Mouse (Mus musculus) hindbrain, embryonic 16.5 days (tissue): ENCODE measurements around the gene Nme6. TPM values are rescaled to one million over a fixed set of nuclear protein-coding genes. Genes with fewer than 3 reads are reported as not detected.
A peak's percentile ranks its signal among the peaks of the same experiment; 100 is the strongest.
"Not testable (repeated sequence)": the region's sequence is repeated elsewhere in the genome, so short reads cannot be mapped to it uniquely, and the experiment has no call there.

Source experiments
- ATAC-seq: fragments of 200-750 bp; cut with Nextera tagmentation; 2 replicates; pipeline ENCODE4 v1.8.0; 2017; ENCODE audit warnings: moderate TSS enrichment, moderate library complexity
- H3K27ac ChIP-seq: fragments of 300-500 bp; sonication (generic); 2 replicates; pipeline ENCODE4 v1.5.1; 2014; ENCODE audit warnings: low read depth, mild to moderate bottlenecking, control low read depth, low read length, moderate library complexity
- H3K27me3 ChIP-seq: fragments of 300-500 bp; sonication (generic); replicated peaks from 2 replicates; pipeline ENCODE4 v1.6.1; 2014; ENCODE audit warnings: low read length; ENCODE audit not compliant: control insufficient read depth, insufficient read depth
- H3K36me3 ChIP-seq: fragments of 300-500 bp; sonication (generic); 2 replicates; pipeline ENCODE4 v1.6.1; 2014; ENCODE audit warnings: mild to moderate bottlenecking, low read length, moderate library complexity, mixed read lengths; ENCODE audit not compliant: control insufficient read depth, insufficient read depth
- H3K4me1 ChIP-seq: fragments of 300-500 bp; sonication (generic); 2 replicates; pipeline ENCODE4 v1.6.1; 2014; ENCODE audit warnings: low read depth, low read length; ENCODE audit not compliant: control insufficient read depth, insufficient read depth
- H3K4me2 ChIP-seq: fragments of 300-500 bp; sonication (generic); 2 replicates; pipeline ENCODE4 v1.6.1; 2014; ENCODE audit warnings: mild to moderate bottlenecking, low read length, control low read depth, moderate library complexity
- H3K4me3 ChIP-seq: fragments of 300-500 bp; sonication (generic); 2 replicates; pipeline ENCODE4 v1.5.1; 2014; ENCODE audit warnings: mild to moderate bottlenecking, low read length, control low read depth, moderate library complexity
- H3K9ac ChIP-seq: fragments of 300-500 bp; sonication (generic); 2 replicates; pipeline ENCODE4 v1.6.1; 2014; ENCODE audit warnings: low read depth, mild to moderate bottlenecking, control low read depth, low read length, moderate library complexity
- H3K9me3 ChIP-seq: fragments of 300-500 bp; sonication (generic); 2 replicates; pipeline ENCODE4 v1.6.1; 2014; ENCODE audit warnings: mild to moderate bottlenecking, low read length, moderate library complexity; ENCODE audit not compliant: control insufficient read depth
- WGBS: fragments of 180-500 bp; shearing (Covaris S2); extraction: QIAGEN DNeasy Blood & Tissue Kit; methylation state at CpG from one replicate; pipeline ENCODE4 v1.1.7; 2014; 5-methylcytosine and 5-hydroxymethylcytosine counted together
- polyA plus RNA-seq: library from polyadenylated mRNA; unstranded; fragments of >200 nt; fragmentation: Nextera tagmentation; extraction: Ambion mirVana; gene quantifications from 2 replicates; pipeline ENCODE4 v1.2.1, GENCODE M21; 2015

Nme6 gene
- 69.4 and 77.5 TPM in 2 replicates for polyA plus RNA-seq

DNA sequence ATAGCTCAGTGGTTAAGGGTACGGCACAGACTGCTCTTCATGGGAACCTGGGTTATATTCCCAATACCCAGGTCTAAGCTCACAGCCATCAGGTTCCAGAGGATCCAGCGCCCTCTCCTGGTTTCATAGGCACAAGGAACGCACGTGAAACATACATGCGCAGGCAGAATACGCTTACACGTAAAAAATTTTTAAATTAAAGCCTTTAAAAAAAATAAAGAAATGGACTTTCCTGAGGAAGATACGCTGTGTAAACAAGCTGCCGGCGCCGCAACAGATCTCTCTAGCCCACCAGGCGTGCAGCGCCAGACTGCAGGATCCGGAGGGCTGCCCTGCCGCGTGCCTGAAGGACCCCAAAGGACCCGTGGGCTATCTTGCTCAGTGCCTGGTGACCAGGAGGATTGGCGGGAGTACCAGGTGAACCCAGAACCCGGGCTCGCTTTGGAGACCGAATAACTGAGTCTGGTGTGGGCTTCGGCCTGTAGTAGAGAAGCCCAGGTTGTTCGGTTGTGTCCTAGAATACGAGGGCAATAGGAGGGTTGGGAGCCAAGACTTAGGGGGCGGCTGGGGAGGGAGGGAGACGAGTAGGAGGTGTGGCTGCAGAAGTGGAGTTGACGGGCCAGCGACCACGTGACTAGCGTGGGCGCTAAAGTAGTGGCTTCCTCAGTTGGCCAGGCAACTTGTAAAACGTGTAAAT is at the start of gene Nme6:
TSS of gene Nme6 (plus strand) at position 359 of the 697 bp plus-strand sequence.
- Histone ChIP-seq H3K4me2 (peak within 1 kb of the TSS; percentile 83), H3K36me3 (no peaks in the 10 kb centered on the region), H3K4me1 (peaks cover 9% of the 10 kb centered on the region), H3K4me3 (peak within 1 kb of the TSS; percentile 58), H3K9ac (peak within 1 kb of the TSS; percentile 71), H3K27ac (peak within 1 kb of the TSS; percentile 84), H3K27me3 (no peaks in the 10 kb centered on the region), H3K9me3 (no peaks in the 10 kb centered on the region)
- under 1% methylated on average over 30 of the region's 32 CpGs for WGBS
- ATAC-seq = peak; percentile 98

DNA sequence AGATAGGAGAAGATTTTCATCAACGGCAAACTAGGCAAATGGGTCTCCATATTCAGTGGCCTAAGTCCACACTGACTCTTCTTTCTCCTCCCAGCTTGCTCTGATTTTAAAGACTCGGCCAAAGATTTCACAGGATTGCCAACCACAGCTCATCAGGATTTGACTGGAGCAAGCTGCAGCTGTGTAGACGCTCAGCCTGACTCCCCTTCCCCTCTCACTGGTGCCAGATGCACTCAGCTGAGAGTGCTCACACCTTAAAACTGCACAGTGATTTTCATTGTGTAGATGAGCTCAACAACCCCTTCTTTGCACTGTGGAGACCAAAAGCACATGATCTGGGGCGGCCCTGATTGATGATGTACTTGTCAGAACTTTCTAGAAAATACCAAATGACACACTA is 42.0 kb upstream of the Nme6 start, which contains the start of gene Fbxw27:
TSS of gene Fbxw27 (minus strand) at position 101 of the 400 bp plus-strand sequence.
- not testable (repeated sequence) for H3K9ac ChIP-seq, H3K4me1 ChIP-seq, H3K36me3 ChIP-seq, H3K9me3 ChIP-seq, H3K27me3 ChIP-seq, H3K4me3 ChIP-seq, H3K27ac ChIP-seq, H3K4me2 ChIP-seq, ATAC-seq
- WGBS = 76% methylated on average over 4 of the region's 4 CpGs

DNA sequence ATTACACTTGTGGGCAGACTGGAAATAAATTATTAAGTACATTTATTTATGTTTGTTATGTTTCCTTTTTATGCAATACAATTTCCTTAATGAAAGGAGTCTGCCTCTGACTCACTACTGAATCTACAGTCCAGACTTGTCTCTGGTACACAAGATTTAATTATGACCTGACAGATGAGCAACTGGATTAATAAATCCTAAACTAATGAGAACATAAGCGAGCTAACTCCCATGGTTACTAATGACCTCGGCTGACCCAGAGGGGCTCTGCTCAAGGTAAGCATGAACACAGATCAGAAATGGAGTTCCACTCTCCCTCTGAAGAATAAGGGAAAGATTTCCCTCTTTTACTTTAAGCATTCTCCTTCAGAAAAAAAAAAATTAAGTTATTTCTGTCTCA is 37.3 kb upstream of the Nme6 start:
- H3K9me3 ChIP-seq = no peaks in the 10 kb centered on the region
- no peak overlapping the region for H3K9ac ChIP-seq
- H3K27me3 ChIP-seq = no peaks in the 10 kb centered on the region
- no peaks in the 10 kb centered on the region for H3K36me3 ChIP-seq
- H3K4me2 ChIP-seq = no peak overlapping the region
- no peaks in the 10 kb centered on the region for H3K4me1 ChIP-seq
- 64% methylated on average over 2 of the region's 2 CpGs for WGBS
- H3K27ac ChIP-seq = no peak overlapping the region
- ATAC-seq = no peak
- H3K4me3 ChIP-seq = no peak overlapping the region

DNA sequence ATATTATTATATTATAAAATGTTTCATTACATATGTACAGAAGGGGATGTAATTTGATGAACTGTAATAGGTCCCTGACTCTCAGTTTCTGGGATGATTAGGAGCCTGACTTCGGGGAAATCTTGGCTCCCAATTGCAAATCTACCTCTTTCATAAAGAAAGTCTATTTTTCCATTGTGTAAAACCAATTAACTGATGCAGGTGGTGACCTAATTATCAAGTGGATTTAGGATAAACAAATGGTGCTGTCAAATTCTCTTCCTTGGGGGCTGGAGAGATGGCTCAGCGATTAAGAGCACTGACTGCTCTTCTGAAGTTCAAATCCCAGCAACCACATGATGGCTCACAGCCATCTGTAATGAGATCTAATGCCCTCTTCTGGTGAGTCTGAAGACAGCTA is 36.7 kb upstream of the Nme6 start:
- Histone ChIP-seq H3K4me2 (no peak overlapping the region), H3K36me3 (no peaks in the 10 kb centered on the region), H3K9ac (no peak overlapping the region), H3K27me3 (no peaks in the 10 kb centered on the region), H3K27ac (no peak overlapping the region), H3K4me3 (no peak overlapping the region), H3K9me3 (no peaks in the 10 kb centered on the region), H3K4me1 (no peaks in the 10 kb centered on the region)
- ATAC-seq = no peak
- 70% methylated on average over 2 of the region's 2 CpGs for WGBS

DNA sequence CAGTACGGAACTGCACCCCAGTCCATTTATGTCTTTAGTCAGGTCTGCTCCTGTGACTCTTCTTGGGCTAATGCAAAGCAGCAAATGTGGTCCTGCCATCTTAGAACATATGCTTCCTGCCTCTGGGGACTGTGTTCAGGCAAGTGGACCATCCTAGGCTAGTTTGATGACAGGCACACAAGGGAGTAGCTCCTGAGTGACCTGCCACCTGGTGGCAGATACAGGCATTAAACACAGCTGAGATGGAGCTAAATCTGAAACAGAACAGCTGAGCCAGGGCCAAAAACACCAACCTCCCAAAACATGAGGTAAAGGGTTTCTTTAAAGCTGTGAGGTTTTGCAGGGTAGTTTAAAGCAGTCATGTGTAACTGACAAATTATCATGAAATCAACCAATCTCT is 34.5 kb upstream of the Nme6 start:
- no peaks in the 10 kb centered on the region for H3K4me1 ChIP-seq
- no peak overlapping the region for H3K27ac ChIP-seq
- no peak for ATAC-seq
- H3K9ac ChIP-seq = no peak overlapping the region
- no peak overlapping the region for H3K4me2 ChIP-seq
- H3K9me3 ChIP-seq = no peaks in the 10 kb centered on the region
- H3K27me3 ChIP-seq = no peaks in the 10 kb centered on the region
- H3K4me3 ChIP-seq = no peak overlapping the region
- H3K36me3 ChIP-seq = no peaks in the 10 kb centered on the region
- WGBS = 94% methylated on average over 1 of the region's 1 CpGs

DNA sequence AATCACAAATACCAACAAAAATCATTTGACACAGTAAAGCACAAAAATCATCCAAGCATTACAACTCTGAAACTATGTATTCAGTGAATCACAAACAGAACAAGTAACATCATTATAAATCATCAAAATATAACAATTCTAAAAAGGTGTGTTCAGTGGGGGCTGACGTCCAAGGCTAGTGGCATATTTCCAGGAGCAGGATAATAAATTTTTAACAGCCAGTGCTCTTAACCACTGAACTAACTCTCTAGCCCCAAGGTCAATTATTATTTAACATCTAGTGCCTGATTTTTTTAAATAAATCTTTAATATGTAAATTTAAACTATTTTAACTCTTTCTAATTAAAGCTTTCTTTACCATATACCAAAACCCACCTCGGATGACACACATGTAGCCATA is 27.0 kb upstream of the Nme6 start:
- not testable (repeated sequence) for H3K9ac ChIP-seq, H3K27ac ChIP-seq, H3K4me1 ChIP-seq, H3K36me3 ChIP-seq, H3K9me3 ChIP-seq, H3K4me2 ChIP-seq, H3K4me3 ChIP-seq, H3K27me3 ChIP-seq, ATAC-seq
- 85% methylated on average over 2 of the region's 2 CpGs for WGBS

DNA sequence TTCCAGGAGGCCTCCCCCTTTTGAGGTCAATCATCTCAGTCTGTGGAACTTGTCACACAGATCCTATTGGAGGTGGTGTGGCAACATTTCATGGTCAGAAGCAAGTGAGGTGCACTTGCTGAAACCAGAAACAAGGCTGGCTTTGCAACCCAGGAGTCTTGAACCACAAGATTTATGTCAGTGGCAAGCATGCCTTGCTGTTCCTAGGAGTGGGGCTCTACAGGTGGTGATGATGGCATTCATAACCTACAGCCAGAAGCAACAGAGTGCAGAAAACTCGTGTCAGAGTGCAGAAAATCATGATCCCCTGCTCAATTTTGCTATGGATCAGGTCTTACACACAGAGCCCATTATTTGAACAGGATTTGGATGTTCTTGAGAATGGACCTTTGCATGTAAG is 26.3 kb upstream of the Nme6 start:
- WGBS = 50% methylated on average over 1 of the region's 1 CpGs
- no peak for ATAC-seq
- no peaks in the 10 kb centered on the region for H3K27me3 ChIP-seq

DNA sequence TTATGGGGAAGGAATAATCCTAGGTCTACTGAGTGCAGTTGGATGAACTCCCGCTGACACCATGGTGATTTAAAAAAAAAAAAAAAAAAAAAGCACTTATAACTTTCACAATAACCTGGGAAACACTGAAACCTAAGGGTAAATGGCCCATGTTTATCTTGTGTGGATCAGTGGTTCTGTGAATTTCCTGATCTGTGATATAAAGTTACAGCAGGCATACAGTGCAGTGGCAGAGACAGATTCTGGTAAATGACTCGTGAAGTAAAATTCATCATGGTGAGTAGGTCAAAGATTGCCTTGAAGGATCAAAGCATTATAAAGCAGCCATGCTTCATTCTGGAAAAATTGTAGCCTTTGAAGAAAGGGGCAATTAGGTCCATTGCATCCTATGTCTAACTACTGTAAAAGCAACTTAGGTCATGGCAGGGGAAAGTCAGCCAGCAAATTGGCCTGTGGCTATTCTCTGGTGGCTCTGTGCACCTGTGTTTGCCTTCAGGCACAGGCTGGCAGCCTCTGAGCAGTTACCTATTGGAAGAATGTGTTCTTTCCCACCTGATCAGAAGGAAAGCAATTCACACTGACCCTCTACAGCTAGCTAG is 25.8 kb upstream of the Nme6 start:
- no peak overlapping the region for H3K4me3 ChIP-seq
- no peak overlapping the region for H3K4me2 ChIP-seq
- 90% methylated on average over 2 of the region's 2 CpGs for WGBS
- H3K27ac ChIP-seq = no peak overlapping the region
- no peaks in the 10 kb centered on the region for H3K9me3 ChIP-seq
- ATAC-seq = no peak
- H3K27me3 ChIP-seq = no peaks in the 10 kb centered on the region
- H3K36me3 ChIP-seq = no peaks in the 10 kb centered on the region
- no peak overlapping the region for H3K9ac ChIP-seq
- no peaks in the 10 kb centered on the region for H3K4me1 ChIP-seq

More for the DNA sequence above, 26.3 kb upstream of the Nme6 start:
- Histone ChIP-seq H3K4me1 (no peaks in the 10 kb centered on the region), H3K36me3 (no peaks in the 10 kb centered on the region), H3K27ac (no peak overlapping the region), H3K4me2 (no peak overlapping the region), H3K4me3 (no peak overlapping the region), H3K9ac (no peak overlapping the region), H3K9me3 (no peaks in the 10 kb centered on the region)

DNA sequence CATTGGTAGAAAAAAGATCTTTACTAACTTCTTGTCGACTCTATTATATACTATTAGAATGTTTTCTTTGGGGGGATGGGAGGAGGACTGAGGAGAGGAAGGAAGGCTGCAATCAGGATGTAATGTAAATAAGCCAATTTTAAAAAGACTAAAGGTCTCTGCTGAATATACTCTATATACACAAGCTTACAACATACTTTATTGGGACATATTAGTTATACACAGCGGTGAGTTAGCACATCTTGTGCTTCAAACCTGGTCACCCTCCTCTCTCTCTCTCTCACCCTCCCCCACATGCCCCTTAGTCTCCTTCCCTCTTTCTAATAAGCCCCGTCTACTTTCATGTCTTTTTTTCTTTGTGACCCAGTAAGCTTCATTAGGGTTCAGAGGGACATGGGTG is 24.7 kb upstream of the Nme6 start:
- Histone ChIP-seq H3K9ac (no peak overlapping the region), H3K27ac (no peak overlapping the region), H3K4me2 (no peak overlapping the region), H3K27me3 (no peaks in the 10 kb centered on the region), H3K36me3 (no peaks in the 10 kb centered on the region), H3K4me3 (no peak overlapping the region), H3K9me3 (no peaks in the 10 kb centered on the region), H3K4me1 (no peaks in the 10 kb centered on the region)
- WGBS = 63% methylated on average over 3 of the region's 3 CpGs
- no peak for ATAC-seq
